Mouse (Mus musculus): ENCODE results near the gene Tfb2m. TPM values are rescaled to one million over a fixed set of nuclear protein-coding genes. Genes with fewer than 3 reads are reported as not detected.
"Not testable (repeated sequence)": the region's sequence is repeated elsewhere in the genome, so short reads cannot be mapped to it uniquely, and the experiment has no call there.

The Tfb2m gene
- polyA plus RNA-seq (2015; fragmentation: Nextera tagmentation; extraction: Ambion mirVana), result 37.9 and 39.4 TPM in 2 replicates

GRCm38 (mm10) chr1:179545768-179546550, at the start of gene Tfb2m, which contains the start of gene Cnst:
TSS of gene Tfb2m (minus strand) at chr1:179546267.
TSS of gene Cnst (plus strand) at chr1:179546370.
- H3K4me2 ChIP-seq (replicated peaks), result peak within 1 kb of the TSS; percentile 83
- WGBS, result under 1% methylated on average over 69 of the region's 69 CpGs
- peak within 1 kb of the TSS; percentile 96 for H3K4me3 ChIP-seq
- peak within 1 kb of the TSS; percentile 88 for H3K9ac ChIP-seq (replicated peaks)
- H3K4me1 ChIP-seq, result peaks cover 37% of the 10 kb centered on the region
- not testable (repeated sequence) for H3K9me3 ChIP-seq, H3K27me3 ChIP-seq, H3K36me3 ChIP-seq
- peak; percentile 100 for ATAC-seq (replicated peaks)
- peak within 1 kb of the TSS; percentile 99 for H3K27ac ChIP-seq (replicated peaks)

GRCm38 (mm10) chr1:179592972-179593371, 46.9 kb upstream of the Tfb2m start:
- Histone ChIP-seq H3K9ac (replicated peaks) (no peak overlapping the region), H3K36me3 (peaks cover 10% of the 10 kb centered on the region; the same call in 1 of the 2 replicates), H3K4me3 (no peak overlapping the region), H3K4me2 (replicated peaks) (no peak overlapping the region), H3K27me3 (no peaks in the 10 kb centered on the region), H3K4me1 (peaks cover 20% of the 10 kb centered on the region), H3K27ac (replicated peaks) (no peak overlapping the region), H3K9me3 (no peaks in the 10 kb centered on the region)
- ATAC-seq (replicated peaks), result no peak
- 73% methylated on average over 7 of the region's 7 CpGs for whole genome bisulfite sequencing

DNA sequence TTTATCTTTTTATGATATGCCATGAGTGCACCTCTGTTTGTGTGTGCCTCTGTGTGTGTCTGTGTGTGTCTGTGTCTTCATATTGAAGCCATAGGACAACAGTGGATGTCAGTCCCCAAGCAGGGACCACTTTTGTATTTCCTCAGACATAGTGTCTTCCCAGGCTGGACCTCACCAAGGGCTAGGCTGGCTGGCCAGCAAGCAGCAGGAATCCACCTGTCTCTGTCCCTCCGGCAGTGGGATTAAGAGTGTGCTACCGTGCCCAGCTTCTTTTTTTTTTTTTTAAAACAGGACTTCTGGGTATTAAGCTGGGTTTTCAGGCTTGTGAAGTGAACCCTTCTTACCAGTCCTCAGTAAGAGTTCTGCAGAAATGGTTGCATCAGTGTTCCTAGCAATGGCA, 46.1 kb upstream of the Tfb2m start:
- peaks cover 28% of the 10 kb centered on the region for H3K4me1 ChIP-seq
- 79% methylated on average over 2 of the region's 2 CpGs for WGBS

DNA sequence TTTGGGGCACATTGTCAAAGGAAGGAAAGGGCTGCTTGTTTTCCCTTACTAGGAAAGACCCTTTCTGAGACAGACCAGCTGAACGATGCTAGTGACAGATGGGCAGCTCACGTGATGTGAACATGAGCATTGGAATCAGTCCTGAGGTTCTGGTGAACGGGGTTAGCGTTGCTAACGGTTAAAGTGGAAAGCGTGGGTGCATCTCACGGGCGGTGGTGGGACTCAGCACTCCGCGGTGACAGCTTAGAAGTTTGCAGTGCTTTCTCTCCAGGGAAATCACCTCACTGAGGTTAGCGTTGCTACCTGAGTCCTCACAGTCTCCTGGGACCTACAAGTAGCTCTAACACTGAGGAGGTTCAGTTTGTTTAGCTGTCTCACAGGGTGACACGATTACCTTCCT, 45.6 kb upstream of the Tfb2m start:
- H3K27me3 ChIP-seq, result no peaks in the 10 kb centered on the region
- 59% methylated on average over 12 of the region's 12 CpGs for WGBS
- H3K4me1 ChIP-seq, result peaks cover 33% of the 10 kb centered on the region
- H3K9ac ChIP-seq (replicated peaks), result no peak overlapping the region
- H3K4me3 ChIP-seq, result no peak overlapping the region
- H3K27ac ChIP-seq (replicated peaks), result peak overlapping the region; percentile 73
- H3K9me3 ChIP-seq, result no peaks in the 10 kb centered on the region
- peaks cover 10% of the 10 kb centered on the region; the same call in 1 of the 2 replicates for H3K36me3 ChIP-seq
- H3K4me2 ChIP-seq (replicated peaks), result no peak overlapping the region
- ATAC-seq (replicated peaks), result peak; percentile 78

More for the DNA sequence above, 46.1 kb upstream of the Tfb2m start:
- Histone ChIP-seq H3K4me3 (no peak overlapping the region), H3K27me3 (no peaks in the 10 kb centered on the region), H3K9me3 (no peaks in the 10 kb centered on the region), H3K27ac (replicated peaks) (peak overlapping the region; percentile 73), H3K9ac (replicated peaks) (no peak overlapping the region), H3K4me2 (replicated peaks) (no peak overlapping the region), H3K36me3 (peaks cover 10% of the 10 kb centered on the region; the same call in 1 of the 2 replicates)
- ATAC-seq (replicated peaks), result no peak

DNA sequence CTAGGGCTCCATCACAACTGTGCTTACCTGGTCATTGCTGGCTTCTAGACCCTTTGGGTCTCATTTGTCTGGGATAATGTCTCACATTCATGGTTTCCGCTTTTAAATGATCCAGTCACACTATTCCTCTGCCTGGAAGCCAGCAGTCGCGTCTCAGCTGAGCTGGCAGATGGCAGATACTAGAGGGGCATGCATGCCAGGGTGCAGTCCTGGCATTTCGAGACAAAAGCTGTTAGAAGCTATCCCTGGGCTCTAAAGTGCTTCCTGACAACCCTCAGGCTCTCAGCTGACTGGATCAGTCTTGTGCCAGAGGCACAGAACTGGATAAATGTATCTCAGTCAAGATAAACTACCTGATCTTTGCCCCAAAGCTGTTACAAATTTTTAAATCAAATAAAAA, 42.2 kb upstream of the Tfb2m start:
- Histone ChIP-seq H3K4me2 (replicated peaks) (no peak overlapping the region), H3K36me3 (peaks cover 7% of the 10 kb centered on the region; the same call in 1 of the 2 replicates), H3K27ac (replicated peaks) (peak overlapping the region; percentile 59), H3K27me3 (no peaks in the 10 kb centered on the region), H3K4me3 (no peak overlapping the region), H3K4me1 (peaks cover 38% of the 10 kb centered on the region), H3K9ac (replicated peaks) (no peak overlapping the region), H3K9me3 (no peaks in the 10 kb centered on the region)
- 50% methylated on average over 4 of the region's 4 CpGs for WGBS
- peak; percentile 71 for ATAC-seq (replicated peaks)

DNA sequence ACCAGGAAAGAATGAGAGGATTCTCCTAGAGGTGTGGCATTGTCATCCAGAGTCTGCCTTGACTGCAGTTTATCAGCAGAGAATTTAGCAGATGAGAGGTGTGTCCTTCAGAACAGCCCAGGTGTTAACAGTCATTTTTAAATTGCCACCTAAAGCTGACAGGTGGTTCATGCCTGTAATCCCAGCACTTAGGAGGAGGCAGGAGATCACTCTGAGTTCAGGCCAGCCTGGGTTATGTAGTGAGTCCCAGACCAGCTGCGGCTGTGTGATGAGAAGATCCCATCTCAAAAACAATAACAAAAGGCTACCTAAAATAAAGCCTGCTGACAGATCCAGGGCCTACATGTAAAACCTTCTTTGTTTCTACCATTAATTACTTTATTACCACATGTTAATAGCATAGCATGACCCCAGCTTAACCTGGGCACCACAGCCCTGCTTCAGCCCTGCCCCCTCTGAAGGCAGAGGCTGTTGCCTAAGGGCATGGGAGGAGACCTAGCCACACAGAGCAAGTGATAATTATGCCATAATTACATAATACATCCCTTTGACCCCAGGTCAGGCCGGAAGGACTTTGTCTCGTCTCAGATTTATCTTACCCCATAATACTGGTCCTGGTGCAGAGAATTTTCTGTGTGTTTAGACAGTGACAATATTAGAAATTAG, 40.5 kb upstream of the Tfb2m start:
- Histone ChIP-seq H3K4me3 (no peak overlapping the region), H3K4me2 (replicated peaks) (no peak overlapping the region), H3K36me3 (no peaks in the 10 kb centered on the region), H3K9me3 (no peaks in the 10 kb centered on the region), H3K27ac (replicated peaks) (no peak overlapping the region), H3K4me1 (peaks cover 42% of the 10 kb centered on the region), H3K9ac (replicated peaks) (no peak overlapping the region), H3K27me3 (no peaks in the 10 kb centered on the region)
- WGBS, result 59% methylated on average over 3 of the region's 3 CpGs
- ATAC-seq (replicated peaks), result no peak

DNA sequence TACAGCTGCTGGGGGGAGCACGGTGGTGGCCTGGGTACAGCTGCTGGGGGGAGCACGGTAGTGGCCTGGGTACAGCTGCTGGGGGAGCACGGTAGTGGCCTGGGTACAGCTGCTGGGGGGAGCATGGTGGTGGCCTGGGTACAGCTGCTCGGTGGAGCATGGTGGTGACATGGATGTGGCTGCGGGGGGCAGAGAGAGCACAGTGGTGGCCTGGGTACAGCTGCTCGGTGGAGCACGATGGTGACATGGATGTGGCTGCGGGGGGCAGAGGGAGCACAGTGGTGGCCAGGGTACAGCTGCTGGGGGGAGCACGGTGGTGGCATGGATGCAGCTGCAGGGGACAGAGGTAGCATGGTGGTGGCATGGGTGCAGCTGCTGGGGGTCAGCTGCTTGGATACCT, 39.6 kb upstream of the Tfb2m start:
- no peaks in the 10 kb centered on the region for H3K27me3 ChIP-seq
- no peaks in the 10 kb centered on the region for H3K9me3 ChIP-seq
- H3K4me1 ChIP-seq, result peaks cover 42% of the 10 kb centered on the region
- no peak overlapping the region for H3K4me3 ChIP-seq
- WGBS, result 79% methylated on average over 8 of the region's 9 CpGs
- ATAC-seq (replicated peaks), result no peak
- H3K27ac ChIP-seq (replicated peaks), result no peak overlapping the region
- no peak overlapping the region for H3K9ac ChIP-seq (replicated peaks)
- H3K36me3 ChIP-seq, result no peaks in the 10 kb centered on the region
- H3K4me2 ChIP-seq (replicated peaks), result no peak overlapping the region

DNA sequence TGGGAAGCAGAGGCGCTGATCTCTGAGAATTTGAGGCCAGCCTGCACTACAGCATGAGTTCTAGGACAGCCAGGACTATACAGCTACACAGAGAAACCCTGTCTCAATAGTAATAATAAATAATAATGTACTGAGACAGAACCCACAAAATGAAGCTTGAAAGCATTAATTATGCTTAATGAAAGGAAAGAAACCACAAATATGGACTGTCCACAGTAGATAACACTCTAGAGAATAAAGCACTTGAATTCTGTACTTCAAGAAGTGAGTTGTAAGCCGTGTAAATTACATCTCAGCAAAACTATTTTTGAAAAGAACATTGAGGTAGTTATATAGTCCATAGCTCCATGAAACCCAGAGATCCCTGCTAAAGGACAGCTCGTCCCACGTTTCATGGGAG, 38.2 kb upstream of the Tfb2m start:
- H3K27me3 ChIP-seq, result no peaks in the 10 kb centered on the region
- no peak for ATAC-seq (replicated peaks)
- 90% methylated on average over 4 of the region's 4 CpGs for WGBS
- peaks cover 41% of the 10 kb centered on the region for H3K4me1 ChIP-seq
- no peaks in the 10 kb centered on the region for H3K9me3 ChIP-seq
- no peak overlapping the region for H3K4me2 ChIP-seq (replicated peaks)
- no peak overlapping the region for H3K9ac ChIP-seq (replicated peaks)
- H3K36me3 ChIP-seq, result 0 out of 2 replicates have a peak, but pooled peaks cover 2% of the 10 kb centered on the region
- no peak overlapping the region for H3K27ac ChIP-seq (replicated peaks)
- H3K4me3 ChIP-seq, result no peak overlapping the region

- no peak overlapping the region for H3K27ac ChIP-seq (replicated peaks)
- H3K4me1 ChIP-seq, result peaks cover 35% of the 10 kb centered on the region
- WGBS, result 88% methylated on average over 3 of the region's 3 CpGs
- H3K9me3 ChIP-seq, result no peaks in the 10 kb centered on the region
- 0 out of 2 replicates have a peak, but pooled peaks cover 2% of the 10 kb centered on the region for H3K36me3 ChIP-seq
- H3K4me3 ChIP-seq, result no peak overlapping the region
- H3K9ac ChIP-seq (replicated peaks), result no peak overlapping the region
- H3K27me3 ChIP-seq, result no peaks in the 10 kb centered on the region
- H3K4me2 ChIP-seq (replicated peaks), result no peak overlapping the region
- no peak for ATAC-seq (replicated peaks)
Observed at GRCm38 (mm10) chr1:179583090-179583489, 37.0 kb upstream of the Tfb2m start.

- Histone ChIP-seq H3K27ac (replicated peaks) (peak overlapping the region; percentile 63), H3K9ac (replicated peaks) (no peak overlapping the region), H3K4me2 (replicated peaks) (no peak overlapping the region), H3K9me3 (no peaks in the 10 kb centered on the region), H3K36me3 (0 out of 2 replicates have a peak, but pooled peaks cover 2% of the 10 kb centered on the region), H3K4me3 (no peak overlapping the region), H3K27me3 (no peaks in the 10 kb centered on the region), H3K4me1 (peaks cover 25% of the 10 kb centered on the region)
- ATAC-seq (replicated peaks), result peak; percentile 74
- WGBS, result 62% methylated on average over 6 of the region's 6 CpGs
Observed at GRCm38 (mm10) chr1:179582021-179582433, 36.0 kb upstream of the Tfb2m start.

- ATAC-seq (replicated peaks), result peak; percentile 49
- H3K9ac ChIP-seq (replicated peaks), result no peak overlapping the region
- no peak overlapping the region for H3K4me3 ChIP-seq
- H3K4me2 ChIP-seq (replicated peaks), result no peak overlapping the region
- no peaks in the 10 kb centered on the region for H3K27me3 ChIP-seq
- 0 out of 2 replicates have a peak, but pooled peaks cover 2% of the 10 kb centered on the region for H3K36me3 ChIP-seq
- 58% methylated on average over 10 of the region's 10 CpGs for WGBS
- H3K9me3 ChIP-seq, result no peaks in the 10 kb centered on the region
- H3K27ac ChIP-seq (replicated peaks), result peak overlapping the region; percentile 63
- H3K4me1 ChIP-seq, result peaks cover 20% of the 10 kb centered on the region
Observed at GRCm38 (mm10) chr1:179581422-179581821, 35.4 kb upstream of the Tfb2m start.

DNA sequence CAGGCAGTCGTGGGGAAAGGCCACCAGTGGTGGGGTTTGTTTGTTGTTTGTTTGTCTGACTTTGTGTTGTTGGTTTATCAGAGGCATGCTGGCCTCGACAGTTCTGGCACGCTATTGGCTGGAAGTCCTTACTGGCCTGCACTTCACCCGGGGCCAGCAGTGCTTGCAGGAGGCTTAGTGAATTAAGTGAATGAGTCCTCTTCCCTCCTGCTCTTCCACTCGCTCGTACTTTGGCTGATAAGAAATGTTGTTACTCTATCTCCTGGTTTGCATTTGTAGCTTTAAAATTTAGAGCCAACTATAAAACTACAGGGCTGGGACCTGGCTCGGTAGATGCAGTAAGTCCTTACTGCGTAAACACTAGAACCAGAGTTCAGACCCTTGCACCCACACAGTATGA, 34.1 kb upstream of the Tfb2m start:
- no peak overlapping the region for H3K4me3 ChIP-seq
- H3K36me3 ChIP-seq, result 0 out of 2 replicates have a peak, but pooled peaks cover 2% of the 10 kb centered on the region
- 83% methylated on average over 8 of the region's 8 CpGs for WGBS
- no peak for ATAC-seq (replicated peaks)
- no peaks in the 10 kb centered on the region for H3K27me3 ChIP-seq
- H3K4me2 ChIP-seq (replicated peaks), result no peak overlapping the region
- H3K4me1 ChIP-seq, result peaks cover 17% of the 10 kb centered on the region
- no peak overlapping the region for H3K9ac ChIP-seq (replicated peaks)
- no peak overlapping the region for H3K27ac ChIP-seq (replicated peaks)
- H3K9me3 ChIP-seq, result no peaks in the 10 kb centered on the region

Measured in forebrain, embryonic 15.5 days (tissue).